Mouse (Mus musculus) gastrocnemius, postnatal 10 days (tissue): ENCODE measurements around the gene Lao1. TPM values are rescaled to one million over a fixed set of nuclear protein-coding genes. Genes with fewer than 3 reads are reported as not detected.
A peak's percentile ranks its signal among the peaks of the same experiment; 100 is the strongest.
"Not testable (repeated sequence)": the region's sequence is repeated elsewhere in the genome, so short reads cannot be mapped to it uniquely, and the experiment has no call there.

Source experiments
- DNase-seq: peaks from one replicate; pipeline ENCODE4 v3.0.0; 2021; ENCODE audit warnings: mixed read lengths
- long read RNA-seq, 2 experiments: library from polyadenylated mRNA; stranded (forward); transcript quantifications; one replicate each; pipeline ENCODE4 v2.0.0; 2021
- total RNA-seq, 2 experiments: library from RNA; stranded (reverse); gene quantifications; 2 replicates each; pipeline ENCODE4 v1.2.3; 2021

Lao1 gene
- total RNA-seq = under 1 TPM in 1 of 2 experiments, not detected in 1; 0.16 TPM
- long read RNA-seq, experiment 1 = 0 reads
- long read RNA-seq, experiment 2 = 0 reads

- no peak for DNase-seq
Measured at GRCm38 (mm10) chr4:118961141-118961628, at the start of gene Lao1. TSS of gene Lao1 (plus strand) at chr4:118961578.

- DNase-seq = not testable (repeated sequence)
Measured at GRCm38 (mm10) chr4:118917365-118917764, 44.0 kb upstream of the Lao1 start, which contains the start of gene Olfr1329. TSS of gene Olfr1329 (minus strand) at chr4:118917465.

GRCm38 (mm10) chr4:118931326-118931725 is 30.1 kb upstream of the Lao1 start:
- not testable (repeated sequence) for DNase-seq

GRCm38 (mm10) chr4:118938512-118938911 is 22.9 kb upstream of the Lao1 start, which contains the start of gene Olfr1328:
TSS of gene Olfr1328 (minus strand) at chr4:118938612.
- DNase-seq = no peak

GRCm38 (mm10) chr4:118958812-118959211 is 2.6 kb upstream of the Lao1 start:
- no peak for DNase-seq

- DNase-seq = no peak
Measured at GRCm38 (mm10) chr4:118967711-118968110, 6.3 kb downstream of the Lao1 start.

GRCm38 (mm10) chr4:118973281-118973680 is 11.9 kb downstream of the Lao1 start:
- no peak for DNase-seq

GRCm38 (mm10) chr4:118985291-118985690 is 23.9 kb downstream of the Lao1 start:
- no peak for DNase-seq

- DNase-seq = no peak
Measured at GRCm38 (mm10) chr4:118988535-118988934, 27.2 kb downstream of the Lao1 start.

- no peak for DNase-seq
Measured at GRCm38 (mm10) chr4:118989331-118989730, 28.0 kb downstream of the Lao1 start.

- DNase-seq = no peak
Measured at GRCm38 (mm10) chr4:118991797-118992196, 30.4 kb downstream of the Lao1 start.

- no peak for DNase-seq
Measured at GRCm38 (mm10) chr4:118997127-118997542, 35.8 kb downstream of the Lao1 start.

GRCm38 (mm10) chr4:118999691-119000486 is 38.5 kb downstream of the Lao1 start:
- DNase-seq = no peak

- no peak for DNase-seq
Measured at GRCm38 (mm10) chr4:119001696-119002095, 40.3 kb downstream of the Lao1 start.

GRCm38 (mm10) chr4:119002512-119002911 is 41.1 kb downstream of the Lao1 start:
- DNase-seq = no peak

- no peak for DNase-seq
Measured at GRCm38 (mm10) chr4:119004178-119004577, 42.8 kb downstream of the Lao1 start.

GRCm38 (mm10) chr4:119004613-119005339 is 43.4 kb downstream of the Lao1 start:
- peak; percentile 93 for DNase-seq

GRCm38 (mm10) chr4:119007602-119008001 is 46.2 kb downstream of the Lao1 start:
- no peak for DNase-seq

GRCm38 (mm10) chr4:119008476-119008875 is 47.1 kb downstream of the Lao1 start:
- no peak for DNase-seq

GRCm38 (mm10) chr4:119009814-119010213 is 48.4 kb downstream of the Lao1 start:
- no peak for DNase-seq

- DNase-seq = no peak
Measured at GRCm38 (mm10) chr4:119011050-119011680, 49.8 kb downstream of the Lao1 start.

GRCm38 (mm10) chr4:119013031-119013430 is 51.7 kb downstream of the Lao1 start:
- no peak for DNase-seq
